Mouse (Mus musculus): ENCODE results near the gene Zfp280b.
"Not testable (repeated sequence)": the region's sequence is repeated elsewhere in the genome, so short reads cannot be mapped to it uniquely, and the experiment has no call there.

Zfp280b gene

DNA sequence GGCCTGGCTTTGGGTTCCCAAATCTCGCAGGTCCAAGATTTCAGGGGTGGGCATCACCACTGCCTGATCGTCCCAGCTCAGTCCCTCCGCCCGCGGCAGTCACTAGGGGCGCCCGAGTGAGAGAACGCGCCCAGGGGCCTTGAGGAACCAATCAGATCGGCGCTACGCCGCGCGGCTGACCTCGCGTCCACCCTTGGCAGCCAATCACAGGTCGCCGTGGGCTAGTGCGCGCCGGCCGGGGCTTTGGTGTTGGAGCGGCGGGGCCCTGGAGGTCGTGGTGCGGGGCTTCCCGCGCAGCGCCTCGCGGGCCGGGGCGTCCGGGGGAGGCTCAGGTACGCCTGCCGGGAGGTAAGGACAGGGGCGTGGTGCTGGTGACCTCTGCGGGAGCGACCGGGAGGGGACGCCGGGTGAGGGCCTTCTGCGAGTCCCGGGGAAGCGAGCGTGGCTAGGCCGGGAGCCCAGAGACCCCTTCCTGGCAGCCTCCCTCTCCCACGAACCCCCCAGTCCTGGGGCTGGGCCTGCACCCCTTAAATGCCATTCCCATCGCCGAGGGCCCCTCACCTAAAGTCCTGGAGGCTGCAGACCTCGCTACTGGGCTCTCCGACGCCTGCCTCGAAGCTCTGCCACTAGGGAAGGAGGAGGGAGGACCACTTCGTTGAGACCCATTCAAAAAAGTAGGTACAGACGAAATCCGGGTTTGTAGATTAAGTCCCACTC lies at the start of gene Zfp280b:
Gene Zfp280b, plus strand, starts transcription at position 249 of the 717 bp plus-strand sequence.
- peak; percentile 89 to 95 for DNase-seq (ENCODE audit: low spot score in 2 of 2)

DNA sequence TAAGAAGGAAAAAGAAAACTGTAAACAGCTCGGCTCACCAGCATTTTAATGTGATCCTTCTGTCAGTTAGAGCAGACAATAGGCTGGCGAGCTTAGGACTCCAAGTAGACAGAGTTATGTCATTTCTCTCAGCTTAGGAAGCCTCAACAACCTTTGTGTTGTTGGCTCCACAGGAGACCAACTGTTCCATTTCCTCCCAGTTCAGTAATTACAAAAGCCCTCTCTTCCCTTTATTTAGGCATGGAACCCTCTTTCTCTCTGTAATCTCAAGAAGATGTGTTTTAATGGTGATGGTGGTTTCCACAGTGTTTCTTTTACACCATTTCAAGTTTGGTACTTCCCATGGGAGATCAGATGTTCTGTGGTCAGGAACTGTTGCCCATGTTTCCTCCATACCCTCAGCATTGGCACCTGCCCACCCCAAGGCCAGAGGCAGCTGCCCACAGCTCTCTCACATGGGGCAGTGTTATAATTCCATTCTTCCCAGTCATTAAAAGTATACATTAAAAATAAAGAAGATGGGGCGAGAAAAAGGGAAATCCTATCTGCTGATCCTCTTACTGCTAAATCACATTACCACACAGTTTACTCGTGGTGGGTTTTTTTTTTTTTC lies 41.9 kb upstream of the Zfp280b start:
- no peak for DNase-seq (ENCODE audit: low spot score in 2 of 2)

DNA sequence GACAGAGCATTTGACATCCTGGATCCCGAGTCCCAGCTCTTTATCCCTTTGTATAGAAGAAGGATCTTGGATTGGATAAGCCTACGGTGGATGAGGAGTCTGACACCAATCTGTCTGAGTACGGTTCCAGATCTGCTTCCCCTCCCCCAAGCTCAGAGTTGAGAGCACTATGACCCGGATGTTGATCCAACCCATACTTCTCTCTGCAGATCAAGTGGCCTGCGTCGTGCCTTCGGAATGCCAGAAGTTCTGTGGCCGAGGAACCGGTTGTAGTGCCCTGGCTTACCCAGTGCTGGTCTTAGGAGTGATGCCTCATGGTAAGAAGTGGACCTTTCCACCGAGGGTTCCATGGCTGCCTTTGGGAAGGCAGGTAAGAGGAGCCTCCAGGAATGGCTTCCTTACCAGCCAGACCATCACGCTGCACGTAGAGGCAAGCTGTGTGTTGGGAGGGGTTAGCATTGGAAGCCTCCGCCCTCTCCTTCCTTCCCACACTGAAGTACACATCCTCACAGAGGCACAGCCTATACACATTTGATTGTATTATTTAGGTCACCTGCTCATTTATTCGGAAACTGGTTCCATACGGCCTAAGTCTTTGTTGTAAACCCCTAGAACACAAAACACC lies 38.7 kb upstream of the Zfp280b start:
- DNase-seq (ENCODE audit: low spot score in 2 of 2): no peak

DNA sequence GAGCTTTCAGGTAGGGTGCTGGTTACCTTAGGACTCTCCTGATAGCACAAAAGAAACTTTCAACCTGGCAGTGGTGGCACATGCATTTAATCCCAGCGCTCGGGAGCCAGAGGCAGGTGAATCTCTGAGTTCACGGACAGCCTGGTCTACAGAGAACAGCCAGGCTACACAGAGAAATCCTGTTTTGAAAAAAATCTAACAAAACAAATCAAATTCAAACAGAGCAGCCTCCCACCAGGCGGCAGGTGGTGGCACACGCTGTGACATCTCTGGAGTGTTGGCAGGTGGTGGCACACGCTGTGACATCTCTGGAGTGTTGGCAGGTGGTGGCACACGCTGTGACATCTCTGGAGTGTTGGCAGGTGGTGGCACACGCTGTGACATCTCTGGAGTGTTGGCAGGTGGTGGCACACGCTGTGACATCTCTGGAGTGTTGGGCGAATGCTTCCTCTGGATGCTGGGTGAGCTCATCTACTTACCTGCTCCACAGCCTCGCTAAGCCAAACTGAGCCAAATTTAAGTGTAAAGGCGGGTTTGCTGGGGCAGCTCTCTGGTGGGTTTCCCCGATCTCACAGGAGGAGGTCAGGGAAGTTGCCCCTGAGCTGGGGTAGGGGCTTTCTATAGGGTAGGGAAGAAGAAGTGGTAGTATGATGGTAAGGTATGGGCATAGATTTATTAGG lies 37.8 kb upstream of the Zfp280b start:
- not testable (repeated sequence) for DNase-seq (ENCODE audit: low spot score in 2 of 2)

DNA sequence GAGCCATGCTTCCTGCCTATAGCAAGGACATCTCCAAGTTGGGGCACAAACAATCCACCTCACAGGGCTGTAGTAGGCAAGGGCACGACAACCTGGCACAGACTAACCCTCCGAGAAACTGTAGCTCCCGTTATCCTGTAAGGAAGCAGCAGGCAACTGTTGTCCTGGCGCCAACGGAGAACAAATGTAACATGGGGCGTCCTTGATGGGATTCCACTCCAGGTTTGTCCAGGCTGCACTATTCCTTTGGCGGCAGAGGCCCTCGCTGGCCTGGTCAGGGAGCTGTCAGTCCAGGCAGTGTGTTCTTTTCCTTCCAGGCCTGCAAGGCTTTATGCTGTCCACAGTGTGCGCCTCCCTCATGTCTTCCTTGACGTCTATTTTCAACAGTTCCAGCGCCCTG lies 37.0 kb upstream of the Zfp280b start:
- no peak for DNase-seq (ENCODE audit: low spot score in 2 of 2)

DNA sequence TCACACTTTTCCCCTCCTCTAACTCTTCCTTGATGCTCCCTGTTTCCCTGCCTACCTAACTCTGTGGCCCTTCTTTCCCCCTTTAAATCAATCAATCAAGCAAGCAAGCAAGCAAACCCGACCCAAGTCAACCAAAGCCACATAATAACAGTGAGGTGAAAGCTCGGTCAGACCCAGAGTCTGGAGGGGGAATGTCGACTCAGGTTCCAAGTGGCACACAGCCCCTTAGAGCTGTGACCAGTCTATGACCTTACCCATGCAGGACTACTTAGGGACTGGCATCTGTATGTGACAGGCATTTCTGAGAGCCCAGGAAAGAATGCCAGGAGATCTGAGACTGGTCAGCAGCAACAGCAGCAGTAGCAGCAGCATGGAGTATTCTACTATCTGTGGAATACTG lies 36.1 kb upstream of the Zfp280b start:
- no peak for DNase-seq (ENCODE audit: low spot score in 2 of 2)

DNA sequence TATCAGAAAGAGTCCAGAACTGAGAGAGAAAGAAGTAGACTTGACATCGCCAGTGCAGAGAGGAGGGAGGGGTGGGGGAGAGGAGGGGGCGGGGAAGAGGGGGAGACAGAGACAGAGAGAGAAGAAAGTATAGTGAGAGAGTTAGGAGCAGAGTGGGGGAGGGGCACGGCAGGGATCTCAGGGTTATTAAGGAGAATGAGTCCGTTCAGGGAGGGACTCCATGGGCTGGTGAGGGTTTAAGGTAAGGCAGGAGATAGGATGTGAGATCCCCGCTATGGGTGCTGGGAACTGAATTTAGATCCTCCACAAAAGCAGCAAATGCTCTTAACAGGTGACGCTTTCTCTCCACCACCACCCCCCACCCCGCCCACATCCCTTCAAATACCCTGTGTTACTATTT lies 31.3 kb upstream of the Zfp280b start:
- DNase-seq (ENCODE audit: low spot score in 2 of 2): no peak

DNA sequence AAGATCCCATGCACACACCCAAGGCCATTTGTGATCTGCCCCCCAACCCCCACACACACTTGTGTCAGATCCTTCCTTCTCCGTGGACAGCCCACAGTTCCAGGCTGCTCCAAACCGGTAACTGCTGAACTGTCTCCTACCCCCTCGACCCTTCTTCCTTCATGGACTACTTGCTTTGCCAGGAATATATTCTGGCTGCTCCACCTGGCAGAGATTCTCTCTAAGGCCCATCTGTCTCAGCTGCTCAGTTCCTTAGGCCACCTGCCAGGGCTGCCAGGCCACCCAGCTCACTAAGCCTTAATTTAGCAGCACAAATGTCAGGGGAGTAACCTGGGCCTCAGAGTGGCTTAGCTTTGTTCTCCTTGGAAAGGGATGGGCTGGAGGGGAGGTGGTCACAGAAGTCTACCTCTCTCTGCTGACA lies 30.3 kb upstream of the Zfp280b start:
- no peak for DNase-seq (ENCODE audit: low spot score in 2 of 2)

DNA sequence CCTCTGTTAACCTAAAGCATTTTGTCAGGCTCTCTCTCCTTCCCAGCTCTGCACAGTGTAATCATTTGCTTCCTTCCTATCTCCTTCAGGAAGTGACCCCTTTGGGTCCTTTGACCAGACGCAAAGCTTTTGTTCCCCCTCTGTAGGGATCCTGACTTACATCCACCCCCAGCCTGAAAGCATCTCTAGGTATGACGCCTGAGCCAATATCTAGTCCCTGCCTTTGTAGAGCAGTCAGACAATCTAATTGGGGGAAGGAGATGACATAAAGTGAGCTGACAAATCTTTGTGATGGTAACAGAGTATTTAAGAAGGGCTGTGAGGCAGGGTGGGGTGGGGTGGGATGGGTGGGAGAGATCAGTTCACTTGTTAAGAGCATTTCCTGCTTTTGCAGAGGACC lies 29.8 kb upstream of the Zfp280b start:
- no peak for DNase-seq (ENCODE audit: low spot score in 2 of 2)

DNA sequence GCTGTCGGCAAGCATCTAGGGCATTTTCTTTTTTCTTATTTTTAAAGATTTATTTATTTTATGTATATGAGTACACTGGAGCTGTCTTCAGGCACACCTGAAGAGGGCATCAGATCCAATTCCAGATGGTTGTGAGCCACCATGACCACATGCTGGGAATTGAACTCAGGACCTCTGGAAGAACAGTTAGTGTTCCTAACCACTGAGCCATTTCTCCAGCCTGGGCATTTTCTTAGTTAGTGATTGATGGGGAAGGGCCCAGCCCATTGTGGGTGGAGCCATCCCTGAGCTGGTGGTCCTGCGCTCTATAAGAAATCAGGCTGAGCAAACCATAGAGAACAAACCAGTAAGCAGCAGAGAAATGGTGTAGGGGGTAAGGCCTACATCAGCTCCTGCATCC lies 29.2 kb upstream of the Zfp280b start:
- DNase-seq (ENCODE audit: low spot score in 2 of 2): no peak

DNA sequence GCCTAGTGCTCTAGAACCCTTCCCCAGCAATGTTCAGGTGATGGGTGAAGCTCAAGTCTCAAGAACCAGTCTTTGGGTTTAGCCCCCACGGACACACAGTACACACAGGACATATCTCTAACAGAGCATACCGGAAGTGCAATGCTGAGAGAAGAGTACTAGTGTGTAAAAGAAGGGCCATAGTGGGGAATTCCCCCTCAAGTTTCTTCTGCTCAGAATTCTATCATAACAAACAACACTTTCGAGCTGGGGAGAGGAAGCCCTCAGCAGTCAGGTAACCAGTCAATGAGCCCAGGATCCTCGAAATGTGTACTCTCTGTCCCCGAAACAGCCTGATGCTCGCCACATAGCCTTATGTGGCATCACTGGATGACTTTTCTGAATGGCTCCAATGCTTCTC lies 26.1 kb upstream of the Zfp280b start:
- no peak for DNase-seq (ENCODE audit: low spot score in 2 of 2)

DNA sequence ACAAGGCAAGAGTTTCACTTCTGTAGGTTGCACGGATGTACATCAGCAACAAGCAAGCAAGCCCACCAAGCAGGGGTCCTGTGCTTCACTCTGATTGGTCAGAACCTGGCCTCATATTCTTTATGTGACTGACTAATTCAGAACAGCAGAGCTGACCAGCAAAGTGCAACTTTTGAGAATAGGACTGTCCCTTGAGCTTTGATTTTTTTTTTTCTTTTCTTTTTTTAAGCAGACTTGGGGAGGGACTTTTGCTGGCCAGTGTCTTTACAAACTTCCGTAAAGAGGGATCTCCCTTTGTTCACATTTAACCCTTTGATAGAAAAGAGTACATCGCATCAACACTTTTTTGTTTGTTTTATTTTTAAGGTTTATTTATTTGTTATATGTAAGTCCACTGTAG lies 22.6 kb upstream of the Zfp280b start:
- DNase-seq (ENCODE audit: low spot score in 2 of 2): no peak

DNA sequence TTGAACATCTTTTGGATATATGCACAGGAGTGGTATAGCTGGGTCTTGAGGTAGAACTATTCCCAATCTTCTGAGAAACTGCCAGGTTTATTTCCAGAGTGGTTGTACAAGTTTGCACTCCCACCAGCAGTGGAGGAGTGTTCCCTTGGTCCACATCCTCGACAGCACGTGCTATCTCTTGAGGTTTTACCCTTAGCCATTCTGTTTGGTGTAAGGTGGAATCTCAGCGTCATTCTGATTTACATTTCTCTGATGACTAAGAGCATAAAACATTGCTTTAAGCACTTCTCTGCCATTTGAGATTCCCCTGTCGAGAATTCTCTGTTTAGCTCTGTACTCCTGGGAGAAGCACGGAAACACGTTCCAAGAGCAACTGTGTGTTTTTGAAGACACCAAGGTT lies 19.5 kb upstream of the Zfp280b start:
- DNase-seq (ENCODE audit: low spot score in 2 of 2): no peak

DNA sequence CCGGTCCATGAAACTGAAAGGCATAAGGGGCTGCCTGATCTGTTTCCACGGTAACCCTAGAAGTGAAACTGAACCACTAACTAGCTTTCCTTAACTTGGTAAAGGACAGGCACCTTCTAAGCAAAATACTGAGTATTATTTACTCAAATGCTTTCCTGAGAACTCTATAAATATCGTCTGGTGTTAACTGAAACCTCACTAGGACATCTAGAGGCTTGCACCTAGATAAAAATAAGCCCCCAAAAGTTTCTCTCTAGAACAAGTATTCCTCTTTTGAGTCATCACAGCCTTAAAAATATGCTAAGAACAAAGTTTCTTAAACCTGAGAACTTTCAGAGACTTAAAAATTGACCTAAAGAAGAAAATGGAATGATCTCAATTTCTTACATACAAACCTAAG lies 15.6 kb upstream of the Zfp280b start:
- DNase-seq (ENCODE audit: low spot score in 2 of 2): no peak

DNA sequence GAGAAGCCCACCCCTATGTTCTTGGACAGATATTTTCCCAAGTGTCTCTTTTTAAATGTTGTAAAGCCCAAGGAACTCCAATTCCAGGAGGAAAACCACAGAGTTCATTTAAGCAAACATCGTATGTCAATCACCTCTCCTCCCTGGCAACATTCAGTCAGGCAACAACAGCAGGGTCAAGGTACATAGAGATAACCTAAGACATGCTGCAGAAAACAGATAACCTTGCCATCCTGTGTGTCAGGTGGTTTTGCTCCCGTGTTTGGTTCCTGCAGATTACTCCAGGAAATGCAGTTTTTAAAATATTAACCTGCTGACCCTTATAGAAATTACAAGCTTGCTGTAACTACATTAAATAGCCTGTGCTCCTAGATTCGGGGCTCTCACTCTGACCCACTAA lies 10.7 kb upstream of the Zfp280b start:
- DNase-seq (ENCODE audit: low spot score in 2 of 2): no peak

DNA sequence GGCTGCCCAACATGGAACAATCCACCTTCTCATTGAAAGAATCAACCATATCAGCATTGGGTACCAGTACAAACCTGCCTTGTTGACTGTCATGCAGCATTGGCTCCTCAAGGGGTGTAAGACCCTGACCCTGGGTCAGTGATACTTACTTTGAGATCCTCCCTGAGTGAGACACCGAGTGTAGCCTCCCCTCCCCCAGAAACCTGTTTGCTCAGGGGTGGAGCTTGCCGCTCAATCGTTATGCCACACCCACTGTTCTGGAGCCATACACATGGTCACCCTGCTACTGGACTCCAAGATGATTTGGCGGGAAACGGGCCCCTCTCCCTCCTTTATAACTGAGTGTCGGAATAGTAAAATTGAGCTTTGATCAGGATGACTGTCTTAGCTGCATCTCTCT lies 8.5 kb upstream of the Zfp280b start:
- DNase-seq (ENCODE audit: low spot score in 2 of 2): no peak

DNA sequence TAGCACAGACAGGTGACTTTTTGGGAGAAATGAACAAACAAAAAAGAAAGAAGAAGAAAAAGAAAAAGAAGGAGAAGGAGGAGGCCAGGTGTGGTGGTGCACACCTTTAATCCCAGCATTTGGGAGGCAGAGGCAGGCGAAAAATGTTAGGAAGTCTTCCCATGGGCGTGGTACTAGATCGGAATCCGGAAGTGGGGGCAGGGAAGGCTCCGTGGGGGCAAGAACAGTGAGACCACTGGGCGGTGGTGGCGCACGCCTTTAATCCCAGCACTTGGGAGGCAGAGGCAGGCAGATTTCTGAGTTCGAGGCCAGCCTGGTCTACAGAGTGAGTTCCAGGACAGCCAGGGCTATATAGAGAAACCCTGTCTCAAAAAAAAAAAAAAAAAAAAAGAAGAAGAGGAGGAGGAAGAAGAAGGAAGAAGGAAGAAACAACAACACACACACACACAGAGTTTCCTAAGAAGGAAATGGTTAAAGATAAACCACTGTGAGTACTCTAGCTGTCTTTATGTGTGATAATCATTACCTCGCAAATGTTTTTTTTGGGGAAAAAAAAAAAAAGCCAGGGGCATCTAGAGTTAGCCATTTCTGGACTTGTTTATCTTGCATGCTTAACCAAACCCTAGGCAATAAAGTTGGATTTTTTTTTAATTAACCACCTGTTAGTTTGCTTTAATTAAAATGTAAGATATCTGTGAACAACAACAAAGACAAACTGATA lies 6.8 kb upstream of the Zfp280b start:
- DNase-seq (ENCODE audit: low spot score in 2 of 2): no peak

DNA sequence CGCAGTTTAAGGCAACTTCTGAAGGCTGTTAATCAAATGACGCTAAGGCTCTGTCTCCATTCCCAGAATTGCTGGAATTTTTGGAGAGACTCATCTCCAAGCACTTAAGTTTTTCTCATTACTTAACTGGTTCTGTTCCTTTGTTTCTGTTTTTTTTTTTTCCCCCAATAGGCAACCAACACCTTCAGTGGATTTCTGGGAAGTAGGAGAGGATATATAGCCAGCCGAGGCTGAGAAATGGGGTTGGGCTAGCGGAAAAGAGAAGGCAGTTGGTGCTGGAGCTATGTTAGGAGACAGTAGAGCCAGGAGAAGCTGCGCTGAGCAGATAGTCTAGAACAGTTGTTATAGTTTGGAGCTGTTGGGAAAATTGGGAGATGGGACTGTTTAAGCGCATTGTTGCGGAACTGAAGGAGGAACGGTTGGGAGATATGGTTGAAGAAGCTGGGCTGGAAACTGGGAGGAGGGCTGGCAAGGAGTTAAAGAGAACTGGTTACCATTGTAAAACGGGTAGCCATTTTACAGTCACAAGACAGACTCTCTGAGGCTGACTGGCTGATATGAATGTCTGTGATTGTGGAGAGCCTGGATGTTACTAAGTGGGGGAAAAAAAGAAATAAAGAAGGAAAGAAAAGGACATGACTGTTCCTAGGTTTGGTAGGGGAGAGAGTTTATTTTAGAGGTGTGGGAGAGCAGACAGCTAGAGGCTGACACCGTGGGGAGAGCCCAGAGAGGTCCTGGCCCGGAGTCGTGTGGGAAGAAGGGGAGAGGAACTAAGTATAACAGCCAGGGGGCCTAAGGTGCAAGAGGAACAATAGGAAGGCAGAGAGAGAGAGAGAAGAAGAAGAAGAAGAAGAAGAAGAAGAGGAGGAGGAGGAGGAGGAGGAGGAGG lies 5.1 kb upstream of the Zfp280b start:
- no peak for DNase-seq (ENCODE audit: low spot score in 2 of 2)

DNA sequence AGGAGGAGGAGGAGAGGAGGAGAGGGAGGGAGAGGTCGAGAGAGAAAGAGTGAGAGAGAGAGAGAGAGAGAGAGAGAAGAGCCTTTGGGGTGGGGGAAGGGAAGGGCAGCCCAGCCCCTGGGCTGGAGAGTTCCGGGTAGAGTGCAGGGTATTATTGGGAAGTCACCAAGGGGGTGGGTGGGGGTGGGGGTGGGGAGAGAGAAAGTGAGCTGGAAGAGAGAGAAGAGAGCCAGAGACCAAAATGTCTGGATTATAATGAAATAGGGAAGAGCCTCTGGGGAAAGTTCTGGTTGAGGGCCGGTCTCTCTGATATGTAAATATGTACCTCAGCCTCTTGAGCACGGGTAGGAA lies 4.5 kb upstream of the Zfp280b start:
- no peak for DNase-seq (ENCODE audit: low spot score in 2 of 2)

DNA sequence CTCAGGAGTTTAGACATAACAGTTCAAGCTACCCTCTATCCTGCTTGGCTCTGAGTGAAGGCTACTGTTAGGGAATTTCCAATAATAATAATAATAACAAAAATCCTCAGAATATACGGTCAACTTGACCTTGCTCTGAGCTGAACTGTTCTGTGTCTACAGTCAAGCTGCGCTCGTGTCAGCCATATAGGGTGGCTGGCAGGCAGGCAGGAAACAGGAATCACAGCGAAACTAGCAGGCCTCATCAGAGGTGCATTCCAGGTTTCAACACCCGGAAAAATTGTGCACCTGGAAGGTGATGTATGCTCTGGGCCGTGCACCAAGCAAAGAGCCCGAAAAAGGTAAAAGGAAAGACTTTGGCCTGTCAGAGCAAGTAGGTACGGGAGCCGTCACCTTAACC lies 4.1 kb upstream of the Zfp280b start:
- DNase-seq (ENCODE audit: low spot score in 2 of 2): no peak

DNA sequence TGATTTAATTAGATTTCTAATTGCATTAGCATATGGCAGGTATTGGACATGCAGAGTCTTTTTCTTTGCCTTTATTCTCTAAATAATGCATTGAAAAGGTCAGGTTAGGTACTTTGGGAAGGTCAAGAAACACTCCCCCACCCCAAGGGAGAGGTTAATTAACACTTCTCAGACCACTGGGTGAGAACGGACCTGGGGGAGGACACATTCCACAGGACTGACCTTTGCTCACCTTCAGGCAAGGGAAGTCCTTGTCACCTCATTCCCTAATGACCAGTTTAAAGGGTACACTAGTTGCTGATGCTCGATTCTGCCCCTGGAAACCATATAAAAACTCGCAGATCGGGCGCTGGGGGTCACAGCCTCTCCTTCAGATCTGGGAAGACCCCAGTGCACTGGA lies 3.2 kb upstream of the Zfp280b start:
- DNase-seq (ENCODE audit: low spot score in 2 of 2): no peak
